Mouse (Mus musculus) layer of hippocampus, adult 9-10 months (tissue): ENCODE measurements around the gene Chst3.
A peak's percentile ranks its signal among the peaks of the same experiment; 100 is the strongest.
"Not testable (repeated sequence)": the region's sequence is repeated elsewhere in the genome, so short reads cannot be mapped to it uniquely, and the experiment has no call there.

Experiments used
- DNase-seq: peaks from one replicate; pipeline ENCODE4 v3.0.0; 2022; ENCODE audit warnings: low spot score

The Chst3 gene

GRCm38 (mm10) chr10:60196971-60197370, 22.1 kb downstream of the Chst3 start:
- no peak for DNase-seq

DNA sequence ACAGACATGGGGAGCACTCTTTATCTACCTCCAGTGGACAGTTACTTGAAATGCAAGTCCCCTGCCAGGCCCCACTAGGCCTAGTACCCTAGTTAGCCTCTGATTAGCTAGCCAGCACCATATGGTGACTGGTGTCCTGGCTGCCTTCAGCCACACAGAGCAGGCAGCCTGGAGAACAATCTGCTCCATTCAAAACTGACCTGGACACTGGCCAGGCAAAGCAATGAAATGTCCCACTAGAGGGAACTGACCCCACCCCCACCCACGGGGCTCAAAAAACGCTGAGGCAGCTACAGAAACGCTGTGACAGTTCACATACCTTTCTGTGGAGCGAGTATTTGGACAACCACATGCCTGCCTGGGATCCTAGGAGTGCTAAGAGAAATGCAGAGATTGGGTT, 24.0 kb downstream of the Chst3 start:
- DNase-seq, result no peak

DNA sequence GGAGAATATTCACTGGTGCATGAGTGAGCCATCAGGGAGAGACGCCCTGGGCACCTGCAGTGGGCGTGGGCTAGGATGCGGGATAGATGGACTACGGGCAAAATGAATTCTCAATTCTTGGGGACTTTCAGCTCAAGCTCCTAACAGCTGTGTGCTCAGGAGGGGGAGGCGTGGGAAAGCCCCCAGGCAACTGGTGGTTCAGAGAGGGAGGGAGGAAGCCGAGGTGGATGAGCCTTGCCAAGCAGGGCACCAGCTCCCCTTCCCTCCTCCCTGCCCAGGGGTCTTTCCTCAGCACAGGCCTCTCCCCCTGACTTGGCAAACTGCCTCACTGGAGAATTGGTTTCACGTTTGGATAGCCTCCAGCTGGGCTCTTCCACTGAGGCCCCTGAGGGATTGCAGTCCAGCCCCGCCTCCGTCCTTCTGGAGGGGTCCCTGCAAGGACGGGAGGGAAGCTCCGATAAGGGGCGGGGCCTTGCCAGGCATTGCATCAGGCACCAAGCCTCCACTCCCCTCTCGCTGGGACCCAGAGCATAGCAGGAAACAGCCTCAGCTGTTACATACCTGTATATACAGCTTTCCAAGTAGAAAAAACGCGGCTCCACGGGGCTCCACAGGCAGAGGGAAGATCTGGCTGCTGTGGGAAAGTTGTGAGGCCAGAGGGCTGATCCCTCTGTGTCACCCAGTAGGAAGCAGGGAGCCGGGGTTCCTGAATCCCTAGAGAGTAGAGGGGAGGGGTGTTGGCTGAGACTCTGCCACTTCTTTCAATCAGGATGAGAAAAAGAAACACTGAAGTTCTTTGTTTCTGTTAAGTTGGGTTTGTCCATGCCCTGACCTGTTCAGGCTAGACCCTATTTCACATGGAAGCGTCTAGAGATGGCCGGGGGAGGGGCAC, 25.3 kb downstream of the Chst3 start:
- no peak for DNase-seq

GRCm38 (mm10) chr10:60191796-60192195, 27.3 kb downstream of the Chst3 start:
- peak; percentile 82 for DNase-seq

- DNase-seq, result no peak
These were observed 29.4 kb downstream of the Chst3 start for GRCm38 (mm10) chr10:60189534-60190186.

DNA sequence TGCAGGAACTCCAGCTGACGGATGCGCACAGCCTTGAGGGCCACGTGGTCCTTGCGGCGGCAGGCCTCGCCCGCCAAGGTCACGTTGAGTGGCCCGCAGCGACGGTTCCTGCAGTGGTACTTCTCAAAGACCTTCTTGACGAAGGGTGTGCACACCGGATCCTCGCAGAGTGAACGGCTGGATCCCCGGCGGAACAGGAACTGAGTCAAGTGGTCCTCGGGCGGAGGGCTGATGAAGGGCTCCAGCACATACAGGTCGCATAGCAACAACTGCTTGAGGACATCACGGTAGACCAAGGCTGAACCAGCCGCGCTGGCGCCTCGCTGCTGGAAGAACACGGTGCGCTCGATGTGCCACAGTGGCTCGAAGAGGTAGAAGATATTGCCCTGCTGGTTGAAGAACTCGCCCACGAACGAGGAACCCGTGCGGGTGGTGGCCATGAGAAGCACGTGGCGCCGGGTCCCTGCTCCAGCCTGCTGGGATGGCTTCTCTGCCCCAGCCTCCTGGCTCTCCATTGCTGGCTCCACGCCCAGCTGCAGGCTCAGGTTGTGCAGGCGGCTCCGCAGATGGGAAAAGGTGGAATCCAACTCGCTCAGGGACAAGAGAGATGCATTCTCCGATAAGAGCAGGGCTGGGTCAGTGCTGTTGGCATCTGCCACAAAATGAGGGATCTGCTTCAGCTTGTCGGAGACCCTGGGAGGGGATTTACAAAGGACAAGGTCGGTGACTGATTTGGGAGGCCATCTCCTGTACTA, 32.7 kb downstream of the Chst3 start:
- DNase-seq, result no peak

DNA sequence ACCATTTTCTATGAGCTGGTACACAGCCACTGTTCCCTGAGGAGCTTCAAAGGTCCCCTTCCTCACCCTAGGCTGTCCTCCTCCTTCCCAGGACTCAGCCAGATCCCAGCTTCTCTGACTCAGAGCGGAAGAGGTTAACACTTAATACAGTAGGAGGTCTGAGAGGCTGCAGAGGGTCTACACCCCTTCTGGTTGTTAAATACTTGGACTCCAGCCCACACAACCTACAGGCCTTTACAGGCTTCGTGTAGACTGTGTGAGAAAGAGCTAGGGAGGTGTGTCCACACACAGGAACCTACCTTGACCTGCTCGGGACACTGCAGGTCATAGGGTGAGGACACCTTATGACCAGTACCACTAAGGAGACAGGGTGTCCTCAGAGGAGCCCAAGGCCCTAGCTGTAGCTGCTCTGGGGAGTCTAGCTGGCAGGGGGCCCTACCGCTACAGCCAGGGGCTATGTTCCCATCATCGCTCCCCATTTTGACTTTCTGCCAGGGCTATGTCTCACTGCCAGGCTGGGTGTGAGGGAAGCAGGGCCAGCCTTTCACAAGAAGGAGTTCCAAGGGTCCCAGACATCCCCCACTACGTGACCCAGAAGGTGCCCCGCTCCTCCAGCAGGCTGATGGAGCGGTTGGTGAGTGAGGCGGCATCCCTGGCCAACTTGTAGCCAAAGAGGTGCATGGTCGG, 33.9 kb downstream of the Chst3 start:
- no peak for DNase-seq

DNA sequence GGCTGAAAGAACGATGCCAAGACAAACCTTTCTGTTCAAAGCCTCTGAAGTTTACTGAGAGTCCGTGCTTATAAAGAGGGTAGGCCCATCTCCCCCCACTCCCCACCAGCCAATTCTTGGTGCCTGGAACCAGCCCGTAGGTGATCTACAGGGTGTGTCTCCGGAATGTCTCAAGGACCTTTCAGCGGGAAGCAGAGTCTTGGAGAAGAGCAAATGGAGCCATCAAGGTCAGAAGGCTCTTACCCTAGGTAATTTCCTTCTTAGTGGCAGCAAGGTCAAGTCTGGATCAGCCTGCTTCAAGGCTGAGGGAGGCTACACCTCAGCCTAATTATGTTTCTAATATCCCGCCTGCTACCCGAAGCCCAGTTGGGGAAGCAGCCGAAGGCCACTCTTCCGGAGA, 43.8 kb downstream of the Chst3 start:
- DNase-seq, result not testable (repeated sequence)

DNA sequence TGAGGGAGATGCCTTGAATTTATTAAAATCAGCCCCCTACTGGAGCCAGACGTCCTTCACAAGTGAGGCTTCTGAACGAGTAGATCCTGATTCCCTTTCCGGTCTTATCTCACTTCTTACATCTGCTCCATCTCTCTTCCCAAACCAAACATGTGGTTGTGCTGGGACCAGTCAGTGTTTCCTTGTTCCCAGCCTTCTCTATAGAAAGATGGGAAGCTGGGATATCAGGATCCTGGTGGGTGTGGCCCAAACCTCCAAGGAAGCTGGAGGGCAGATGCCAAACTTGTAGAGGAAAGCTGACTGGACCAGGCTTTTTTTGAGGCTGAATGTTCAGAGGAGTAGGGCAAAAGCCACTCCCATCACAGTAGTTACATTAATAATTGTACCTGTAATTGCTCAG, 44.6 kb downstream of the Chst3 start:
- no peak for DNase-seq

- peak; percentile 83 for DNase-seq
These were observed 46.0 kb downstream of the Chst3 start for GRCm38 (mm10) chr10:60173035-60173434.

DNA sequence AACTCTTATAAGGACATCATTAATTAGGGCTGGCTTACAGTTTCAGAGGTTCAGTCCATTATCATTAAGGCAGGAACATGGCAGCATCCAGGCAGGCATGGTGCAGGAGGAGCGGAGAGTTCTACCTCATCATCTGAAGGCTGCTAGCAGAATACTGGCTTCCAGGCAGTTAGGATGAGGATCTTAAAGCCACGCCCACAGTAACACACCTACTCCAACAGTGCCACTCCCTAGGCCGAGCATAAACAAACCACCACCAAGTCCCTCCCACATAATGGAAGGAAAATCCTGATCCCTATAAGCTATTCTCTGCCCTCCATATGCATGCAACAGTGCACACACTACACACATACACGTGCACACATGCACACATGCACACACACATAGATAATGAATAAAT, 46.8 kb downstream of the Chst3 start:
- no peak for DNase-seq

DNA sequence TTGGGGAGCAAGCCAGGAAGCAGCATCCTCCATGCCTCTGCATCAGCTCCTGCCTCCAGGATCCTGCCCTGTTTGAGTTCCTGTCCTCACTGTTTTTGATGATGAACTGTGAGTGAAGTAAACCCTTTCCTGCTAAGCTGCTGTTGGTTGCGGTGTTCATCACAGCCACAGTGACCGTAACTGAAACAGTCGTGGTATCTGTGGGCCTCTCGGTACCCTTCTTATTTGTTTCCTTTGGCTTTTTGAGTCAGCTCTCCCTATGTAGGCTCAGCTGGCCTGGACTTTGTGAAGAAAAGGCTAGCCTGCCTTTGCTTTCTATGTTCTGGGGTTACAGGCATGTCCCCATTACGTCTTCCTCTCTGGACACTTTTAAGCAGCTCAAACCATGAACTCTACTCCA, 47.7 kb downstream of the Chst3 start:
- DNase-seq, result no peak

GRCm38 (mm10) chr10:60170326-60171089, 48.6 kb downstream of the Chst3 start:
- DNase-seq, result no peak

DNA sequence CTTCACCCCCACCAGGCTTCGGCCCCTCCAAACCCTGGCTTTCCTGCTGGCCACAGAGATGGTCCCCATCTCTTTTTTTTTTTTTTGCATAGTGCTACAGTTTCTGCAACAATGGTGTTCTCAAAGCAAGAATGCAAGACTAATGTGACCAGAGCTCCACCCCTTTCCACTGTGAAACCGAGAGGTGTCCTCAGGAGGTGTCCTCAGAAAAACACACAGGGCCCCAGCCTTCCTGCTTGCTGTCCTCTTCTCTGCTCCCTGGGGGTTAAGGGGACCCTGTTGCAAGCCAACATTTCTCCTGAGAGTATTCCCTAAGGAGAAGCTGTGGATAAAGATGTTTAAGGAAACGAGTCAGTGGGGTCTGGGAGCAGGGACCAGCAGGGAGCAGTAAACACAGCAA, 50.1 kb downstream of the Chst3 start:
- DNase-seq, result no peak

DNA sequence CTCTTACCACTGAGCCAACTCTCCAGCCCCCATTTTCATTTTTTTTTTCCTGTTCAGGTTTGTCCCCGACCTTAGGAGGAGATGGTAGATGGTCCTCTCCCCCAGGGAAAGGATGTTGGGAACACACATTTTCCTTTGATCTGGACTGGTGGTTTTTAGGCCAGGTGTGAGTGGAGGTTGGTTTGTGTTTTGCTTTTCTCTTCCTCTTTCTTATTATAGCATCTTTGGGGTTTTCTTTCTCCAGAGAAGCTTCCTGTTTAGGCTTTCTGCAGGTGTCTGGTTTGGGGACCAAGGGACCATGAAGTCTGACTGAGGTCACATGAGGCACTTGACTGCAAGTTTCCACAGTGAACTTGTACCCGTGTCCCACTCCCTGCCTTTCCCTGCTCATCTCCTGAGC, 50.8 kb downstream of the Chst3 start:
- no peak for DNase-seq

GRCm38 (mm10) chr10:60166068-60166467, 53.0 kb downstream of the Chst3 start:
- no peak for DNase-seq

- no peak for DNase-seq
These were observed 54.2 kb downstream of the Chst3 start for GRCm38 (mm10) chr10:60164869-60165268.

DNA sequence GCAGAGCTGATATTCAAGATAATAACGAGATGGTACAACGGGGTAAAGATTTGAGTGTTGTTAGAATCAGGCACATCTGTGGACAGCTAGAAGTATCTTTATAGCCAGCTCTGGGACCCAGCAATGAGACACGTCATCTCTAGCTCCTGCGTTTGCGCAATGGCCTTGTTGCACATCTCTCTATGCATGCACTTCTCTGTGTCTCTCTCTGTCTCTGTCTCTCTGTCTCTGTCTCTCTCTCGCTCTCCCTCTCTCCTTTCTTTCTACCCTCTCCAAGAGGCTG, 56.1 kb downstream of the Chst3 start:
- no peak for DNase-seq

DNA sequence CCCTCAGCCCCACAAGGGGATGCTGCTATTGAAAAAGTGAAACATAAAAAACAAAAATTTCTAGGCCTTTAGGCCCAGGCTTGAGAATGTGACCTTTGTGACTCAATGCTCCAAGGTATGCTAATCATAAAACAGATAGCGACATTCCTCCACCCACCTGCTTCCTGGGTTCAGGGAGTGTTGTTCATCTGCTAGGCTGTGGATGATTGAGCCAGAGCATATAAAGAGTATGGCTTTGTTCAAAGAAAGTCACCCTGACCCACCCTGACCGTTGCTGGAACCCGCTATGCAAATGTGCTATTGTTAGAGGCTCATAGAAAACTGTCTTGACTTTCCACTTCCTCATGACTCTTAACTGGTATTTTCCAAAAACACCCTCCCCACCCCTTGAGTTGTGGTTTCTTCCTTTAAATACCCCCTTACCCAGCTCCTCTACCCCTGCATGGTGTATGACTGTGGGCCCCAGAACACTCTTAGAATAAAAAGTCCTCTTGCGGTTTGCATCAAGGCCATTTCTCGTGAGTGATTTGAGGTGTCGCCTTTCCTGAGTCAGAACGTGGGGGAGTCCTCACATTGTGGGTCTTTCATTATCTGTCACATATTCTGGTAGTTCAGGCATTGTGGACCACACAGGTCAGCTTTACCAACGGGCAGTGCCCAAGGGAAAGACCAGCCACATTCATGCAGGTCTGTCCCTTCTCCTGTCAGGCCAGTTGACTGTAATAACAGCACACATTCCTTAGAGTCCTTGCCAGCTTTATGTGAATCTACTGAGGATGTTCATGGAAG, 56.7 kb downstream of the Chst3 start:
- not testable (repeated sequence) for DNase-seq

GRCm38 (mm10) chr10:60161397-60161796, 57.7 kb downstream of the Chst3 start:
- DNase-seq, result not testable (repeated sequence)

DNA sequence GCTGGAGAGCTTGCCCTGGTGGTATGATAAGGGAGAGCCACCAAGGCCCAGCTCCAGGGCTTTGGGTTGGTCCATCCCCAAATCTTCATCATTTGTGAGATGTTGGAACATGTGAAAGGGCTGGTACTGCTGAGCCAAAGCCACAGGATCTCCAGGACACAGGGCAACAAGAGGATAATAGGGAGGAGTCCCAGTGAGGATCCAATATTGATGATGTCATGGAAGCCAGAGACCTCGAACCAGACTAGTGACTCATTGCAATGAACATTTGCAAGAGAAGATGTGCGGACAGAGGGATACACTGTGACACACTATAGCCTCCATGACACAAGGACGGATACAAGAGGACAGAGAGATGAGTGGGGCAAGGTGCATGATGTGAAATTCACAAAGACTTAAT, 60.9 kb downstream of the Chst3 start:
- no peak for DNase-seq
